Mouse (Mus musculus) lung, postnatal 0 days (tissue): ENCODE measurements at regions not wholly inside any gene's neighbourhood (a gene's known extent, or its start where the extent isn't known, plus 50 kb on each side); places are given as distances from the start of the nearest gene placed in this dataset.

ENCODE experiments used
- CTCF ChIP-seq: IDR thresholded peaks from 2 replicates; pipeline ENCODE4 v1.5.1; 2016; ENCODE audit warnings: antibody characterized with exemption, mild to moderate bottlenecking
- EP300 ChIP-seq: IDR thresholded peaks from 2 replicates; pipeline ENCODE4 v1.6.1; 2016; ENCODE audit warnings: antibody characterized with exemption, mild to moderate bottlenecking, control low read depth

DNA sequence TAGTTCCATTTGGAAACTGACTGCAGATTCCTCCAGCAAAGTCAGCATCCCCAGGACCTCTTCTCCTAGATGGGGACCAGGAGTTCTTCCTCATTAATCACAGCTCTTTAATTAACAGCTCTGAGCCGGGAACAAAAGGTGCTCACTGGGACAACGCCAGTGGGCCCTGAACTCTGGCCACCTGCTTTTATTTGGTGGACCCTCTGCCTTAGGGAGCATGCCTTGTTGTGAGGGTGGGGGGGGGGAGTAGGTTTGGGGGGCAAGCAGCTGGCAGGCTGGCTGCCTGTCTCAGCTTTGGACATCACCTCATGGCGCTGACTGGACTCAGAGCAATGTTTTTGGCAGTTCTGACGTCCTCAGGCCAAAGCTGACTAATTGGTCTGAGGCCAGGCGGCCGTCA, 154.8 kb downstream of the Dhx35 start:
- TF ChIP-seq EP300: no peak
- no peak for TF ChIP-seq CTCF
